Mouse (Mus musculus) heart, adult 2 months (tissue): Measurements from ENCODE around the gene Pard3.

Experiments used
- CTCF ChIP-seq: fragments of 200-600 bp; IDR thresholded peaks from 2 replicates; pipeline ENCODE4 v1.8.1; 2022; ENCODE audit warnings: antibody characterized with exemption, mild to moderate bottlenecking, moderate library complexity
- POLR2A ChIP-seq: fragments of 200-500 bp; IDR thresholded peaks from 2 replicates; pipeline ENCODE4 v1.6.1; 2011; ENCODE audit warnings: mild to moderate bottlenecking, low read depth, low read length, control low read depth; ENCODE audit not compliant: insufficient read depth

DNA sequence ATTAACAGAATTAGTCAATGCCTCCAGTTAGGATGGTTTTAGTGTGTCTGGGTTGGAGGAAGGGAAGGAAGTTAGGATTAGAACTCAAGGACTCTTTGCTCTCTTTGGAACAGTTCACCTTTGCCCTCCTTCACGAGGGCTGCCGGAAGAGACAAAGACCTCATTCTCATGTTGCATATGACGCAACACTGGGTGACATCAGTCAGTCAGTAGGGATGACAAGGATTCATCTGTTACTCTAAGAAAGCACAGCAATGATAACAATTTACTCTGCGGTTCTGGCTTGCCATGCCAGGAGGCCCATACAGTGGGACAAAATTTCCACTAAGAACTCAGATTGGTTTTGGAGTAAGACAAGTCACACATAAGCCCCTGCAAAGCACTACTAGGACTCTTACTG lies 187.1 kb downstream of the Pard3 start:
- TF ChIP-seq POLR2A = no peak
- no peak for TF ChIP-seq CTCF
